Mouse (Mus musculus) urinary bladder, postnatal 4 days (tissue): ENCODE data around the gene 1700029P11Rik.

Source experiments
- DNase-seq, 2 experiments: peaks; one replicate each; pipeline ENCODE4 v3.0.0; 2021 to 2022; ENCODE audit warnings: low spot score in 2 of 2

The 1700029P11Rik gene

DNA sequence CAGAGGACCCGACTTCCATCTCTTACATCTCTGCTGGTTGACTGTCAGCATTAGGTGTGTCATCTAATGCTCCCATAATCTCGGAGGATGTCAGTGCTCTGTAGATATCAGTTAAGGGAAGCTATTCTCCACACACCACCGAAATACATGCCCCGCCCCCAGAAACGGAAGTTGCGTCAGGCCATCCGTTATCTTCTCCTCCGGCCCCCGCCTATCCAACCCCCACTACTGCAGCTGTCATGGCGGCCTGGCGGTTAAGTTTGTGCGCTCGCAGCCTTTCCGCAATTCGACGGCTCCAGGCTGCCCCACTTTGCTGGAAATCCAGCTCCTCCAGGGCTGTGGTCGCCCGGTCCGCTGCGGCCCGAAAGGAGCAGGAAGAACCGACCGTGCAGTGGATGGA is at the start of gene 1700029P11Rik:
Gene 1700029P11Rik (plus strand): TSS at position 220 of the 400 bp plus-strand sequence.
- DNase-seq = no peak

- DNase-seq = peak in 1 of 2 experiments; percentile 42
These were observed 47.3 kb upstream of the 1700029P11Rik start for GRCm38 (mm10) chr15:81932951-81933470.

DNA sequence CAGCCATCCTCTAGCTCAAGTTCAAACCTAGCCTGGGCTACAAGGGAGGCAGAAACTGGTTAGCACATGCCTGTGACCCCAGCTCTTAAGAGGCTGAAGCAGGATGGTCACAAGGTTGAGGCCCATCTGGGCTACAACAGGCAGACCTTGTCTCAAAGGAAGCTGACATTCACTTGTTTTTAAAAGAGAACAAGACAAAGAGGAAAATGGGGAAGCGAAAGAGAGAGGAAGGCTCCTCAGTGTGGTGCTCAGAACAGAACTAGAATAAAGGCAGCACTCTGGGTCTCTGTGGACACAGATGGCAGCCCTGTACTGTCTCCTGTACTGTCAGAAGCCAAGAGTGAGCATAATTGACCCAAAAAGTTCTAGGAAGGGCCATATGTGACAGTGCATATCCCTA is 46.4 kb upstream of the 1700029P11Rik start:
- DNase-seq = no peak

GRCm38 (mm10) chr15:81935869-81936637 is 44.3 kb upstream of the 1700029P11Rik start:
- no peak for DNase-seq

DNA sequence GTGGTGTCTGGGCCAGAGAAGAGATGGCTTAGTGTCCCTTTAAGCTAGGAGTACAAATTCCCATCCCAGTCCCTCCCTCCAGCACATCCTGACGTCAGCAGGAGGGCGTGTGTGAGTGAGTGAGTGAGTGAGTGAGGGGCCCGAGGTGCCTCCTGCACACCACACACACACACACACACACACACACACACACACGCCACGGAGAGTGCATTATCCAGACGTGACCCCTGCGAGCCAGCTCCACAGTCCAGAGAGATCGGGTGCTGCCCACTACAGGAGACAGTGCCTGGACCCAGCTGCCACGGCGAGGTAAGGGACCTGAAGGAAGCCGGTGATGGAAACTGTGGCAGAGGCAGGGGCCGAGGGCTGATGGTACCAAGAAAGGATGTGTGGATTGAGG is 43.7 kb upstream of the 1700029P11Rik start, which contains the start of gene Csdc2:
Gene Csdc2 (plus strand): TSS at position 81 of the 400 bp plus-strand sequence.
- peak; percentile 62 to 69 for DNase-seq

DNA sequence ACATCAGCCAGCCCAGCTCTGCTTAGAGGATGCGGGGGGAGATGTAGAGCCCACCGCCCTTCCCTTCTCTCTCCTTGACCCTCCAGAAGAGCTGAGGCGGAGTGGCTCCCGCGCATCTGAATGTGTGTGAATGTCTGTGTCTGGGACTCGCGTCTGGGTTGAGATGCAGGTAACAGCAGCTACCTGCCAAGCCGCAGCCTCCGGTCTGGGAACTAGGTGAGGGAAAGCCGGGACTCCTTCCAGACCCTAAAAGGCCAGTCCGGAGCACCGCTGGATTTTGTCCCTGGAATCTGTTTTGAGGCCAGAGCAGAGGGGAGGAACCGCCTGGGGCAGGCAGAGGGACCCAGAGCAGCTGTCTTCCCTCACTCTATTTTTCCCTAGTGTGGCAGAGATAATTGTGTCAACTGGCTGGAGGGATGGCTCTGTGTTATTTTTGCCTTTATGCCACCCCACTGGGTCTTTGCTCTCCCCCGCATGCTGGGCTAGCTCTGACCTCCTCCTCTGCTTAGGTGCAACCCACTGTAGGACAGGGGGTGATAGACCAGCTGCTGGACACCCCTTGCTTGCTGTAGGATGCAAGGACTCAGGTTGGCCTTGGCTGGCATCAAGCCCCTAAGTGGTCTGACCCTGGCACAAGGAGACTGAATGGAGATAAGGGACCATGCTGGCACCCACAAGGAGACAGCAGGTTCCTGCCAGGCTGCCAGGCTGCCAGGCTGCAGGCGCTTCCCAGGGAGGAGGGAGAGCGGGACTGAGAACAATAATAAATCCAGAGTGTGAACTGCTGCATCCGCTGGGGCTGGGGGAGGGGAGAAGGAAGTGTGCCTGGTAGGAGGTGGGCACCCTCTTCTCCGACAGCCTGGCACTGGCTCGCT is 43.0 kb upstream of the 1700029P11Rik start:
- peak in 1 of 2 experiments; percentile 44 for DNase-seq

DNA sequence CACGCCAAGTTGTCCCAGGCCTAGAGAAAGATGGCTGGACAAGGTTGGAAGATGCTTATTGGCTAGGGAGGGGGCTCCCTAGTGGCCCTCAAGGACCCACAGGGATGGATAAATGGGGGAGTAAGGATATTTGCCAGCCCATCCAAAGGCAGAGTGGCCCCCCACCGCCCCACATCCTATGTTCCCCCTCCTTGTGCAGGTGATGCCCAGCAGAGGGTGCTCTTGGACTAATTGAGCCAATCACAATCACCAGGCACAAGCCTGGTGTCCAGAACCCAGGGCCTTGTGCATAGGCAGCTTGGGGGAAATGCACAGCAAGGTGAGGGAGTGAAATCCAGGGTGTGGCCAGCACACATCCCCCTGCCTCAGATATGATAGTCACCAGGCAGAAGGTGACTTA is 42.1 kb upstream of the 1700029P11Rik start:
- no peak for DNase-seq

DNA sequence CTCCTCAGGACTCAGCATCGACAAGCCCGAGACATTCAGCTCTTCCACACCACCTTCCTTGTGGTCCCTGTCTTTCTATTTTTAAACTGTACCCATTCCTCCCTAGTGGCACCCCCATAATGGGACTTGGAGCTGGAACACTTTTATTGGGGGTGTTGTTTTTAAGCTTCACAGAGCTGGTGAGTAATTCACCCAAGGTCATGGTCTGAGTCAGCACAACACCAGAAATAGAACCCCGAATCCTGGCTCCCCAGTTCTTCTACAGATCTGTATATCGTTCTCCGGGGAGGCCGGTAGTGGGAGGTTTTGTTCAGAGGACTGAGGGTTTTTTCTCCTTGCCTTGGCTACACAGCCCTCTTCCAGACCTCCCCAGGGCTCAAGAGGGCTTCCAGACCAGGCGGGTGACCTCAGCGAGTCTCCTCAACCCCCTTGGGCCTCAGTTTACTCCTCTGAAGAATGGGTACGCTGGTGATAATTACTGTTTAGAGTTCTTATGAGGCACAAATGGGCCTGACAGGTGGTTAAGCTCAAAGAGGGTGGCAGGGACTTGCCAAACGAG is 41.1 kb upstream of the 1700029P11Rik start:
- no peak for DNase-seq

- DNase-seq = no peak
These were observed 40.6 kb upstream of the 1700029P11Rik start for GRCm38 (mm10) chr15:81939774-81940173.

GRCm38 (mm10) chr15:81940219-81940618 is 40.1 kb upstream of the 1700029P11Rik start:
- no peak for DNase-seq

GRCm38 (mm10) chr15:81941010-81941409 is 39.3 kb upstream of the 1700029P11Rik start:
- DNase-seq = no peak

- DNase-seq = no peak
These were observed 37.1 kb upstream of the 1700029P11Rik start for GRCm38 (mm10) chr15:81943176-81943749.

GRCm38 (mm10) chr15:81949076-81949475 is 31.3 kb upstream of the 1700029P11Rik start:
- no peak for DNase-seq

GRCm38 (mm10) chr15:81949476-81950131 is 30.7 kb upstream of the 1700029P11Rik start:
- no peak for DNase-seq

DNA sequence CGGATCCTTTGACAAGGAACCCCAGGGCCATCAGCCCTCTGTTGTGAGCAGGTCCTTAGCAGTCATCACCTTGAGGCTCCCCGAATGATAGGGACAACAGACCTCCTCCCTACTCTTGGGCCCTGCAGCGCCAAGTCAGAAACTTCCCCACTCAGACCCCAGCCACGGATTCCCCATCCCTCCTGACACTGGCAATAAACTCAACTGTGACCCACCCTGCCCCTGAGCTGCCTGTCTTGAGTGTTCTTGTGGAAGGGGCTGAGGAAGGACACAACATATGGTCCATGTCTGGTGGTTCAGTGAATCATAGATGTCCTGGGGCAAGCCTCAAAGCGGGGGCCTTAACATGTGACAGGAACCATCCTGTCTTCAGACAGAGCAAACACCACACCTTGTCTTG is 29.6 kb upstream of the 1700029P11Rik start:
- DNase-seq = no peak

GRCm38 (mm10) chr15:81951159-81951558 is 29.2 kb upstream of the 1700029P11Rik start:
- no peak for DNase-seq

DNA sequence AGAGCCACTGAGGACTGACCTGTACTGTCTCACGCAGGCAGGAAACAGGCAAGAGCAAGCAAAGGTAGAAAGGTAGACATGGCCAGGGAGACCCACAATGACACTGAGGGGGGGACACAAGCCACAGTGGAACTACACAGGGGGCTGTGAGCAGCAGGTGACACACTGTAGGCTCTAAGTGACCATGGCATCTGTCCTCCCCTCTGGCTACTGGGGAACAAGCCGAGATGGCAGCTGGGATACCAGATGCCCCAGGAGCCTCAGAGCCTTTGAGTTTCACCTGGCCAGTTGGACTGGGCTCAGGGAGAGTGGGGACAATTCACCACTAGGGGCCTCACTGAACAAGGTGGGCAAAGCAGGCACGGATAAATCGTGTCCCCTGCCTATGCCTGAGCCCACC is 28.0 kb upstream of the 1700029P11Rik start:
- DNase-seq = no peak

- no peak for DNase-seq
These were observed 26.2 kb upstream of the 1700029P11Rik start for GRCm38 (mm10) chr15:81954151-81954583.

GRCm38 (mm10) chr15:81954716-81955115 is 25.6 kb upstream of the 1700029P11Rik start:
- no peak for DNase-seq

DNA sequence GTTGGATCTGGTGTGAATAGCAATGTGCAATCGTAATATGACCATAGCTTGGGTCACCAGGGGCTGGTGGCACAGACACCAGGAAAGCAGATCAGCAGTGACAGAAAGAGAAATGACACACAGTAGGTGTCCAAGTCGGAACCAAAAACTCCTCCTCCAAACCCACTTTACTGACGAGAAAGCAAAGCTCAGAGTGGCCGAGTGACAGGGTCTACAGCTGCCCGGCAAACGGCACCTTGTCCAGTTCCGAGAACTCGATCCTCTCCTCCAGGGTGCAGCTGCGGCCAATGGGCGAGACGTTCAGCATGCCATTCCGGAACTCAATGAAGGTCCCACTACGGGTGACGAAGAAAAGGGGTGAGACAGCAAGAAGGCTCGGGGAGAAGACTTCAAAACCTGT is 24.9 kb upstream of the 1700029P11Rik start:
- no peak for DNase-seq

GRCm38 (mm10) chr15:81956457-81956856 is 23.9 kb upstream of the 1700029P11Rik start:
- DNase-seq = no peak
